Mouse (Mus musculus): ENCODE measurements at regions not wholly inside any gene's neighbourhood (a gene's known extent, or its start where the extent isn't known, plus 50 kb on each side); places are given as distances from the start of the nearest gene placed in this dataset.
A peak's percentile ranks its signal among the peaks of the same experiment; 100 is the strongest.

DNA sequence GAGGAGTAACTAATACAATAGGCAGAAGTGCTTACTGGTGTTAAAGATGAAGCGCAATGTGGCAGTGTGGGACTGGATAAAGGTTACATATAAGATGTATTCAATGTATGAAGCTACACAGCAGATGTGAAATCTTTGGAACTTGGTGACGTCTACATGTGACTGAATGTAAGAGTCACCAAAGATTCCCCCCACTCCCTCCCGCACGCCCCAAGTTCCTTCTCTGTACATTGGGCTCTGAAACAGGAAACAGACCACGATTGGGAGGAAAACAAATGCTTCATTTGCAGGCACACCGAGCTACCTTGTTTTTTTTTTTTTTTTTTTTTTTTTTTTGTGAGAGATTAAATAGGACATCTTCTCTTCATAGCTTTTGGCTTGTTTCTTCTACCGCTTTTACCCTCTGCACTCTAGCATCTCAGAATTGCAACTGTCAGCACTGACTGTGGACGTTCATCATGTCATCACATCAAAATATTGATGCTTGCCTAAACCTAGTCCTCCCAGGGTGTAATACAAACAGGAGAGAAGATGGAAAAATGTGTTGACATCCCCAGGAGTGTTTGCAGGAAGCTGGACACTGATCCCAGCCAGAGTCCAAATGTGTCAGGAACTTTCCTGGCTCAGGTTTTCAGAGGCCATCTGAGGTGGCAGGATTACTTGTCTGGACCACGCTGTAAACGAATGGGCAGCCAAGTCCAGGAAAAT lies 208.0 kb upstream of the Ccdc122 start:
- DNase-seq (ENCODE audit: low spot score in 2 of 2), result no peak

DNA sequence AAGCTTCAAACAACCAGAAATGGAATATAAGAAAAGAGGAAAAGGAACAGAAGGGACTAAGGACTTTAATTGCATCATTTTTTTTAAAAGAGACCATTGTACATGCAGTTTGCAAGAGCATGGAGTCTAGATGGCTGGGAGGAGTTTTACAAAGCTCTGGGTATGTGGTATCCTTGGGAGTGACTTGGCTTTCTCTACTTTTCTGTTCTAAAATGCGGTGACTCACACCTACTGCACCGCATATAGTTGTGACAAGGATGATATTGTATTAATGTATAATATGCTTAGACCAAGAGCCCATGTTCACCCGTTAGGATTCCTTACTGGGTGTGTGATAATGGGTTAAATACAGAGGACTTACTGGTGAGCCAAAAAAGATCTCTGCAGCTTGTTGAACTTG lies 212.5 kb upstream of the Ccdc122 start:
- no peak for DNase-seq (ENCODE audit: low spot score in 2 of 2)

DNA sequence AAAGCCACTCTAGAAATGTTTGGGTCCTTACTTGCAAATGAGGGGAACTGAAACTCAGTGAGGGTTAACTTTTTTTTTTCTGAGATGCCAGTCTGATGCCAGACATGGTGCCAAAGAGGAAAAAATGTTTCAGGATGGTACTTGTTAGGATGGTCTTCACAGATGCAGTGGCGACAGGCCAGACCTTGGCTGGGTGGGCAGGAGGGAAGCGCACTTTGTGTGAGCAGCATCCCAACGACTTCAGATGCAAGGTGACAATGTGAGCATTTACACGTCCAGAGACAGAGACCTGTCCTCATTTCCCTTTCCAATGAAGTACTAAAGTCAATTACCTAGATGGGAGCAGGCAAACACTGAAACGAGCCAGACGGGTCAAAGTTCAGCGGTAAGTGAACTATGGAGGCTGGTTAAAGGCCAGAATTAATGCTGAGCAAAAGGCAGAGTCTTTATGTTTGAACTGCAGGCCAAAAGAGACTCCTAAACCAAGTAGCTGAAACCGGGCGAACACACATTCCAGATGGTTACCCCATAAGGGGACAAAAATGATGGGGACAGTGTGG lies 213.7 kb upstream of the Ccdc122 start:
- DNase-seq (ENCODE audit: low spot score in 2 of 2), result no peak

GRCm38 (mm10) chr14:76821892-76822291 lies 214.7 kb upstream of the Ccdc122 start:
- DNase-seq (ENCODE audit: low spot score in 2 of 2), result no peak

DNA sequence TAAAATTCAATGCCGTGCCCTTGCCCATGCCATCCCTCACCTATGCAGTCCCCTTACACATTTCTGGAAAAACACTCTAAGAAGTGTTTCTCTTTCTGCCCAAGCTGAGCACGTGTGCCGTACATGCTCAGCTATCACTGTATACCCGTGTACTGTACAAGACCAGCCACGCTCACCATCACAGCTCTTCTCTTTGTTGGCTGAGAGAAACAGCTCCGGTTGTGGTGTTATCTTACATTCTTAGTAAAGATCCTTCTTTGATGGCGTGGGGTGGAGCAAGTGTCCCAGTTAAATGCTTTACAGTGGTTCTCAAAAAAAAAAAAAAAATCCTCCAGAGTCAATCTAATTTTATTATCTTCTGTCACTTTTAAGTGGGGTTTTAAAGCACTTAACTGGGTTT lies 215.1 kb upstream of the Ccdc122 start:
- no peak for DNase-seq (ENCODE audit: low spot score in 2 of 2)

- no peak for DNase-seq (ENCODE audit: low spot score in 2 of 2)
Observed at GRCm38 (mm10) chr14:76820989-76821388, 215.6 kb upstream of the Ccdc122 start.

- peak; percentile 77 to 78 for DNase-seq (ENCODE audit: low spot score in 2 of 2)
Observed at GRCm38 (mm10) chr14:76819690-76820089, 216.9 kb upstream of the Ccdc122 start.

- DNase-seq (ENCODE audit: low spot score in 2 of 2), result peak in 1 of 2 experiments; percentile 25
Observed at GRCm38 (mm10) chr14:76818256-76819010, 218.1 kb upstream of the Ccdc122 start.

- no peak for DNase-seq (ENCODE audit: low spot score in 2 of 2)
Observed at GRCm38 (mm10) chr14:76817189-76817772, 219.3 kb upstream of the Ccdc122 start.

- no peak for DNase-seq (ENCODE audit: low spot score in 2 of 2)
Observed at GRCm38 (mm10) chr14:76816666-76817065, 219.9 kb upstream of the Ccdc122 start.

DNA sequence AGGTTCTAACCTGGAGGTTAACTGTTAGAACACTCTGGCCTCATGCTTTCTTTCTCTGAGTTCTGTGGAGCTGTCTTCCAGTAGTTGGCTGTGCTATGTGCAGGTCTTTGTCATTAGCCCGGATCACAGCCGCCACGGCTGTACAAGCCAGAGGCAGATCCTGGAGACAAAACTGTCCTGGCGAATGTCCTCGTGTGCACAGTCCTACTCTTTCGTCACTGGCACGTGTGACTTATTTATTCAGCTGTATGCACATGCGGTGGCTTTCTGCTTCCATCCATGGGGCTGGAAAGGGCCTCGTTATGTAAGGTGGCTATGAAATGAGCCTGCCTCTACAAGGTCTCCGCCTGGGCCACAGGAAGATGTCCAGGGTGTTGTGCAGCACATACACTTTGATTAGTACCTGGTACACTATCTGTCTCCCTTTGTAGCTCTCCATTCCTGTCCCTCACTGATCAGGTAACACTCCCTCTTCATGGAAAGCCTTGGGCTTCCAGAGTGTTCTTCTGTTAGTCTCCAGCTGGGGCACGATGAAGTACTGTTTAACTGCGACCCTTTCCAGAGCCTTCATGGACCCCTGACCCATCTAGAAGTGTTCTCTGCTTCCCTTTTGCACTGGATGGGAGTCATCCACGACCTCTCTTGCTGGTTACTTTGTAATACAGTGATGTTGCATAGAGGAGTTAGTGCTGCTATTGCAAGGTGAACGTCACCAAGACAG lies 224.3 kb upstream of the Ccdc122 start:
- no peak for DNase-seq (ENCODE audit: low spot score in 2 of 2)

GRCm38 (mm10) chr14:76810697-76811589 lies 225.6 kb upstream of the Ccdc122 start:
- DNase-seq (ENCODE audit: low spot score in 2 of 2), result no peak

GRCm38 (mm10) chr14:76810041-76810440 lies 226.5 kb upstream of the Ccdc122 start:
- DNase-seq (ENCODE audit: low spot score in 2 of 2), result no peak

GRCm38 (mm10) chr14:76809411-76809810 lies 227.2 kb upstream of the Ccdc122 start:
- DNase-seq (ENCODE audit: low spot score in 2 of 2), result no peak

DNA sequence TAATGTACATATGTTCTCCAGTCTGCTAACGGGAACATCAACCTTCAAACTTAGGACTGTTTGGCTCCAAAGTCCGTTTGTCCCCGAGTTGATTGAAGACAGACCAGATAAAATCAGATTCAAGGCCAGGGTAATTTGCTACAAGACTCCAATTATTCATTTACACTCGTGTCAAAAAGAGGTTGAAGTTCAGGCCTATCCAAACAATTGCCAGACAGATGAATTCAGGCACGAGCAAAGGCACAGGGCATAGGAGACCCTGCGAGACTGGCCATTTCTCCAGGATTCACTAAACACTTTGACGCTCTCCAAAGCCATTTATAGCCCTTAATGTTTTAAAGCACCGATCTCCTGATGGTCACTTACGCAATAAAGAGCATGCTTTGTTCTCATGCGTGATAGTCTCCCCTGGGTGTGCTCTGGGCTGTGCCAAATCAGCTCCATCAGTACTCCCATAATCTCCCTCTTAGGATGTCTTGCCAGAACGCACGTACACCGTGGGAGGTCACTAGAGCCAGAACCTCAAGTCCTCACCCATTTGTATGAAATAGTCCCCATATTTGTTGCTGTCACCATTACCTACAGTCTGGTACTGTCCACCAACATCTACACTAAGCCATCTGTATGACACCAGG lies 231.3 kb upstream of the Ccdc122 start:
- no peak for DNase-seq (ENCODE audit: low spot score in 2 of 2)

DNA sequence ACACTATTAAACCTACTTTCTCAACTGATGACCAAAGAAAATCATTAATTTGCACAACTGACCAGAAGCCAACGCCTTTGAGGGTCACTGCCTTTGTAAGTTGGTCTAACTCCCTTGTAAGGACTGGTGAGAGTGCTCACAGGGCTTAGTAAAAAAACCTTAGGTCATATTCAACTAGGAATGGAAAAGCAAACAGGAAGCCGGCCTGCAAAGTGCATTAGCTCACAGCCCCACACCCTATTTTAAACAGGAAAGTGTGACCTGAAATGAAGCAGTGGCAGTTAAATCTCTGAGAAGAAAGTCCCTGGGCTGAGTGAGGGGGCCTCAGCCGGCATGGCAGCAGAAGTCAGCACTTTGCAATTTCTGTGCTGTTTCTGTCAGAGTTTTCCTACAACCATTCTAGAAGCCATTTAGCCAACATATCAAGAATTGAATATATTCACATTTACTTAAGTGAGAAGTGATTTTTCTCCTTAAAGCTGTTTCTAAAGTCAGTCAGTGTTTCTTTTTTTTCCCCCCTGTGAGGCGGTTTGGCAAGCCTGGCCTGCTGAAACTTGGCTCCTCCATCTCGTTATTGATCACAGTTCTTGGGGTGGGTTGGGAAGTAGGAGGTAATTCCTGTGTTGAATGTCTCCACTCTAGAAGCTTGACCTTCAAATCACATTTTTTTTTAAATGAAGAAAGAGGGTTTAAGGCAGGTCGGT lies 232.0 kb upstream of the Ccdc122 start:
- DNase-seq (ENCODE audit: low spot score in 2 of 2), result no peak

- no peak for DNase-seq (ENCODE audit: low spot score in 2 of 2)
Observed at GRCm38 (mm10) chr14:76800181-76800580, 236.4 kb upstream of the Ccdc122 start.

GRCm38 (mm10) chr14:76799741-76800140 lies 236.8 kb upstream of the Ccdc122 start:
- DNase-seq (ENCODE audit: low spot score in 2 of 2), result no peak

DNA sequence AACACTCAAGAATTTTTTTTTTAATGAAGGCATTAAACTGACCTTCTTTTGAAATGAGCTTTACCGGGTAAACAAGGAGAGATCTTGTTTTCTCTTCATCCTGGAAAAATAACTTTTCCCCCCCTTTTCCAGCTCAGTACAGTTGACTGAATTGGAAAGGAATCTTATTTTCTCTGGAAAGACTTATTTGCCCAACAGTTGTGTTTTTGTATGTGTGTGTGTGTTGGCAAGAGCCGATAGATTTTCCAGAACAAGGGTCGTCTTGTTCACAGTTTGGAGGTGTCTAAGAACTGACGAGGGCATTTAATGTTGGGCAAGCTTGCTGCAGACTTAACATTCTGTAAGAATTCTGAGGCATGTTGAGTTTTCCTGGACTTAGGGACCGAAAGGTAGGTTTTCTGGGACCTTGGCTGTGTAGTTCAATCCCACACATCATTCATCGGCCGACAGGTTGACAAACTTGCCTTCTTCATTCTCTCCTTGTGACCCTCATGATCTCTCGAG lies 237.6 kb upstream of the Ccdc122 start:
- DNase-seq (ENCODE audit: low spot score in 2 of 2), result no peak

All from layer of hippocampus, postnatal 10 days (tissue).